Mouse (Mus musculus) Patski (cell line): ENCODE measurements at regions not wholly inside any gene's neighbourhood (a gene's known extent, or its start where the extent isn't known, plus 50 kb on each side); places are given as distances from the start of the nearest gene placed in this dataset.

Source experiments
- ATAC-seq: fragments of 100-300 bp; one replicate; pipeline ENCODE4 v1.8.0; 2021
- CTCF ChIA-PET: fragments of 350-600 bp; sonication (Branson Sonifier 250); formaldehyde crosslinking; loops from one replicate; lab custom pipeline; 2022; ENCODE audit warnings: inconsistent platforms; lab: Charles Lee
- POLR2A ChIA-PET: fragments of 350-600 bp; sonication (Branson Sonifier 250); formaldehyde crosslinking; loops from one replicate; lab custom pipeline; 2022; ENCODE audit warnings: antibody characterized with exemption, inconsistent platforms; lab: Charles Lee
- DNase-seq: peaks from one replicate; pipeline ENCODE4 v3.0.0-alpha.2; 2011; ENCODE audit warnings: low read depth, low spot score
- H3K27me3 ChIP-seq: fragments of 371-371 bp; one replicate; pipeline ENCODE4 v1.5.1; 2021
- CTCF ChIP-seq: fragments of 100-300 bp; IDR thresholded peaks from one replicate; pipeline ENCODE4 v1.5.1; 2021
- in situ Hi-C: fragments of 300-500 bp; cut with MboI; formaldehyde crosslinking; loops from 3 replicates; pipeline ENCODE4 v1.11.1; 2018; ENCODE audit warnings: low pct_unique_long_range_greater_than_20kb, mixed read lengths

- no peak for TF ChIP-seq CTCF
- ChIA-PET POLR2A (no interaction called here), CTCF (interaction anchor here (1.1 kb wide), 1 partner anchor 10 kb away, joined by 4 read pairs; no protein-coding TSS in a partner anchor)
- DNase-seq (no peak), ATAC-seq (no peak)
- peaks cover 4% of the 10 kb centered on the region for H3K27me3 ChIP-seq
- in situ Hi-C loops = no loop called here
Measured at GRCm38 (mm10) chr14:79824670-79825446, 53.7 kb upstream of the Pcdh8 start.

- POLR2A ChIA-PET = interaction anchor here (0.6 to 0.7 kb wide), 2 partner anchors 58 to 145 kb away, joined by 3 to 7 read pairs; no protein-coding TSS in a partner anchor
- DNase-seq = no peak
Measured at GRCm38 (mm10) chr14:79822453-79823117, 51.5 kb upstream of the Pcdh8 start.

GRCm38 (mm10) chr14:79822011-79822435 lies 50.9 kb upstream of the Pcdh8 start:
- POLR2A ChIA-PET = interaction anchor here (0.6 to 0.7 kb wide), 2 partner anchors 58 to 146 kb away, joined by 3 to 7 read pairs; no protein-coding TSS in a partner anchor
- peaks cover 8% of the 10 kb centered on the region for H3K27me3 ChIP-seq
- CTCF ChIA-PET = no interaction called here
- ATAC-seq (no peak), DNase-seq (no peak)
- in situ Hi-C loops = no loop called here
- no peak for TF ChIP-seq CTCF

More at GRCm38 (mm10) chr14:79822453-79823117, 51.5 kb upstream of the Pcdh8 start:
- ATAC-seq = no peak
- in situ Hi-C loops = no loop called here
- peaks cover 8% of the 10 kb centered on the region for H3K27me3 ChIP-seq
- TF ChIP-seq CTCF = no peak
- CTCF ChIA-PET = no interaction called here

GRCm38 (mm10) chr14:79821352-79822010 lies 50.4 kb upstream of the Pcdh8 start:
- POLR2A ChIA-PET = interaction anchor here (0.6 to 0.7 kb wide), 2 partner anchors 59 to 146 kb away, joined by 3 to 7 read pairs; no protein-coding TSS in a partner anchor
- H3K27me3 ChIP-seq = peaks cover 8% of the 10 kb centered on the region
- CTCF ChIA-PET = interaction anchor here (0.9 kb wide), 1 partner anchor 15 kb away, joined by 3 read pairs; no protein-coding TSS in a partner anchor
- DNase-seq (no peak), ATAC-seq (no peak)
- in situ Hi-C loops = no loop called here
- TF ChIP-seq CTCF = no peak
